20 mouse cellular contexts compared by ENCODE assay signal in genomic region chr8:104370071-104370470, GRCm38 (mm10). TPM values are rescaled to one million over a fixed set of nuclear protein-coding genes. Genes with fewer than 3 reads are reported as not detected.
DNase-seq lines count a peak whose midpoint lies in the region; ATAC-seq lines count a peak whose summit lies in the region.
"Had no signal": no experiment of that assay in that cellular context is flagged by ENCODE, and none has a peak within 500 bp of the region (broad histone marks: within the 10 kb centered on the region; RNA-seq: fewer than 3 reads in every experiment).

No protein-coding gene starts in this region.

- H3K4me2 ChIP-seq in kidney, embryonic 14.5 days (replicated peaks; ENCODE audit: low read depth, low read length): no peak overlapping the region
- no peak overlapping the region for H3K4me2 ChIP-seq in neural tube, embryonic 15.5 days
- H3K4me2 ChIP-seq: heart, embryonic 11.5 days; limb, embryonic 15.5 days; midbrain, embryonic 15.5 days had no signal

- H3K4me1 ChIP-seq in kidney, embryonic 14.5 days (ENCODE audit: control insufficient read depth, insufficient read depth, low read length): peaks cover 39% of the 10 kb centered on the region
- peaks cover 33% of the 10 kb centered on the region for H3K4me1 ChIP-seq in neural tube, embryonic 15.5 days

- no peak overlapping the region for H3K27ac ChIP-seq in kidney, embryonic 14.5 days (ENCODE audit: low read depth, low read length)
- 0 out of 2 replicates have a peak overlapping the region, but pooled peaks have one; percentile 61 for H3K27ac ChIP-seq in neural tube, embryonic 15.5 days (replicated peaks)
- H3K27ac ChIP-seq: hindbrain, embryonic 10.5 days; limb, embryonic 15.5 days; midbrain, embryonic 15.5 days had no signal

- WGBS in kidney, embryonic 14.5 days: 72% methylated on average over 6 of the region's 6 CpGs
- WGBS in neural tube, embryonic 15.5 days: 61% methylated on average over 6 of the region's 6 CpGs

- no peak overlapping the region for H3K9ac ChIP-seq in kidney, embryonic 14.5 days (ENCODE audit: low read depth, low read length)
- no peak overlapping the region for H3K9ac ChIP-seq in neural tube, embryonic 15.5 days (replicated peaks)
- H3K9ac ChIP-seq: limb, embryonic 15.5 days; midbrain, embryonic 15.5 days had no signal

- H3K4me3 ChIP-seq in kidney, embryonic 14.5 days (ENCODE audit: low read length): no peak overlapping the region
- H3K4me3 ChIP-seq in neural tube, embryonic 15.5 days (replicated peaks): no peak overlapping the region
- H3K4me3 ChIP-seq: hindbrain, embryonic 10.5 days; limb, embryonic 15.5 days; midbrain, embryonic 15.5 days had no signal

- no peaks in the 10 kb centered on the region for H3K9me3 ChIP-seq in kidney, embryonic 14.5 days (ENCODE audit: control insufficient read depth, low read length)
- H3K9me3 ChIP-seq in neural tube, embryonic 15.5 days (replicated peaks): no peaks in the 10 kb centered on the region
- H3K9me3 ChIP-seq: hindbrain, embryonic 10.5 days; limb, embryonic 15.5 days; midbrain, embryonic 15.5 days had no signal

- H3K27me3 ChIP-seq in kidney, embryonic 14.5 days (ENCODE audit: control insufficient read depth, insufficient read depth, low read length): no peaks in the 10 kb centered on the region
- no peaks in the 10 kb centered on the region for H3K27me3 ChIP-seq in neural tube, embryonic 15.5 days (replicated peaks)
- H3K27me3 ChIP-seq: limb, embryonic 15.5 days; midbrain, embryonic 15.5 days had no signal

- intact Hi-C loops in gastrocnemius, postnatal 14 days (cut with DNase I; ENCODE audit: low total_unique reads): no loop called here

- ATAC-seq in kidney, embryonic 14.5 days (ENCODE audit: low FRiP score, low TSS enrichment): no peak
- no peak for ATAC-seq in neural tube, embryonic 15.5 days (ENCODE audit: low FRiP score)
- ATAC-seq: CD4-positive, CD25-positive, alpha-beta regulatory T cell, adult 4 months; midbrain, embryonic 15.5 days had no signal

- no peaks in the 10 kb centered on the region for H3K36me3 ChIP-seq in kidney, embryonic 14.5 days (ENCODE audit: control insufficient read depth, insufficient read depth, low read length)
- no peaks in the 10 kb centered on the region for H3K36me3 ChIP-seq in neural tube, embryonic 15.5 days
- H3K36me3 ChIP-seq: hindbrain, embryonic 10.5 days; limb, embryonic 15.5 days; midbrain, embryonic 15.5 days had no signal

- peak; percentile 21 for DNase-seq in gastrocnemius, adult 18-20 months (ENCODE audit: low spot score)
- no peak for DNase-seq in gastrocnemius, postnatal 14 days
- peak; percentile 58 for DNase-seq in kidney, adult 9 months
- no peak for DNase-seq in neural tube, embryonic 10.5 days (ENCODE audit: extremely low spot score, low spot score)
- DNase-seq in spleen, adult 12 weeks (ENCODE audit: low spot score): no peak
- DNase-seq: cerebellum, adult 11-12 months; thymus, adult 2 months had no signal

RNA-seq across cellular contexts. Expression of gene Cmtm4, which starts 25.5 kb away (rescaled TPM):
- 1 to 10 TPM; 4.4 to 5.4 TPM for total RNA-seq in gastrocnemius, adult 18-20 months (2021)
- 1 to 10 TPM; 4.7 to 4.8 TPM for total RNA-seq in gastrocnemius, postnatal 14 days (2021)
- 5.6 and 6.4 TPM in 2 replicates for polyA plus RNA-seq in kidney, embryonic 14.5 days (2014; fragmentation: Nextera tagmentation; extraction: Ambion mirVana)
- polyA plus RNA-seq in neural tube, embryonic 15.5 days (2015; fragmentation: Nextera tagmentation; extraction: Ambion mirVana): 2.4 and 2.6 TPM in 2 replicates

RNA-seq across cellular contexts. Expression of gene Cmtm3, which starts 30.9 kb away (rescaled TPM):
- 1 to 10 TPM; 3.2 to 7.2 TPM for total RNA-seq in gastrocnemius, adult 18-20 months (2021)
- total RNA-seq in gastrocnemius, postnatal 14 days (2021): 10 to 100 TPM; 15.2 to 21.7 TPM
- polyA plus RNA-seq in kidney, embryonic 14.5 days (2014; fragmentation: Nextera tagmentation; extraction: Ambion mirVana): 167 and 169 TPM in 2 replicates
- polyA plus RNA-seq in neural tube, embryonic 15.5 days (2015; fragmentation: Nextera tagmentation; extraction: Ambion mirVana): 38.9 and 57.6 TPM in 2 replicates

RNA-seq across cellular contexts. Expression of gene Cmtm2b, which starts 48.0 kb away (rescaled TPM):
- total RNA-seq in gastrocnemius, adult 18-20 months (2021): not detected
- not detected for total RNA-seq in gastrocnemius, postnatal 14 days (2021)
- not detected in 2 replicates for polyA plus RNA-seq in kidney, embryonic 14.5 days (2014; fragmentation: Nextera tagmentation; extraction: Ambion mirVana)
- polyA plus RNA-seq in neural tube, embryonic 15.5 days (2015; fragmentation: Nextera tagmentation; extraction: Ambion mirVana): not detected in 2 replicates
- total RNA-seq: common myeloid progenitor, adult 5-6 weeks; left cerebral cortex, adult 18-20 months had no signal
- polyA plus RNA-seq: CD4-positive, CD25-positive, alpha-beta regulatory T cell, adult 4 months; heart, embryonic 11.5 days; hindbrain, embryonic 10.5 days; large intestine, adult 2 months; limb, embryonic 15.5 days; macrophage; midbrain, embryonic 15.5 days; neural tube, embryonic 14.5 days; thymus, adult 2 months had no signal

RNA-seq across cellular contexts. Expression of gene Gm11020, which starts 48.7 kb away (rescaled TPM):
- total RNA-seq in gastrocnemius, adult 18-20 months (2021): not detected
- total RNA-seq in gastrocnemius, postnatal 14 days (2021): not detected
- not detected in 2 replicates for polyA plus RNA-seq in kidney, embryonic 14.5 days (2014; fragmentation: Nextera tagmentation; extraction: Ambion mirVana)
- polyA plus RNA-seq in neural tube, embryonic 15.5 days (2015; fragmentation: Nextera tagmentation; extraction: Ambion mirVana): not detected in 2 replicates
- total RNA-seq: adrenal gland, adult 18-20 months; common myeloid progenitor, adult 5-6 weeks; left cerebral cortex, adult 18-20 months had no signal
- polyA plus RNA-seq: CD4-positive, CD25-positive, alpha-beta regulatory T cell, adult 4 months; heart, embryonic 11.5 days; hindbrain, embryonic 10.5 days; large intestine, adult 2 months; limb, embryonic 15.5 days; macrophage; midbrain, embryonic 15.5 days; neural tube, embryonic 14.5 days; thymus, adult 2 months had no signal

Comparison
In these comparisons a context has a peak if more than half of its experiments do, and no peak if none do; other contexts are left out.
1. DNase-seq: peak in gastrocnemius, adult 18-20 months (single experiment) and kidney, adult 9 months (single experiment); none in gastrocnemius, postnatal 14 days (single experiment), neural tube, embryonic 10.5 days (single experiment) and spleen, adult 12 weeks (single experiment).